Mouse (Mus musculus) intestine, embryonic 15.5 days (tissue): ENCODE data around the gene Gm10643. TPM values are rescaled to one million over a fixed set of nuclear protein-coding genes. Genes with fewer than 3 reads are reported as not detected.
A peak's percentile ranks its signal among the peaks of the same experiment; 100 is the strongest.

ENCODE experiments used
- ATAC-seq: fragments of 200-750 bp; cut with Nextera tagmentation; 2 replicates; pipeline ENCODE4 v1.8.0; 2017; ENCODE audit warnings: moderate TSS enrichment, moderate library complexity
- H3K27ac ChIP-seq: fragments of 300-500 bp; sonication (generic); 2 replicates; pipeline ENCODE4 v1.5.1; 2015; ENCODE audit warnings: mild to moderate bottlenecking, inconsistent platforms
- H3K27me3 ChIP-seq: fragments of 300-500 bp; sonication (generic); replicated peaks from 2 replicates; pipeline ENCODE4 v1.6.1; 2015; ENCODE audit warnings: inconsistent platforms
- H3K36me3 ChIP-seq: fragments of 300-500 bp; sonication (generic); 2 replicates; pipeline ENCODE4 v1.6.1; 2015; ENCODE audit warnings: inconsistent platforms
- H3K4me1 ChIP-seq: fragments of 300-500 bp; sonication (generic); replicated peaks from 2 replicates; pipeline ENCODE4 v1.6.1; 2015; ENCODE audit warnings: inconsistent platforms
- H3K4me2 ChIP-seq: fragments of 300-500 bp; sonication (generic); replicated peaks from 2 replicates; pipeline ENCODE4 v1.6.1; 2015; ENCODE audit warnings: mild to moderate bottlenecking, inconsistent platforms
- H3K4me3 ChIP-seq: fragments of 300-500 bp; sonication (generic); replicated peaks from 2 replicates; pipeline ENCODE4 v1.5.1; 2015; ENCODE audit warnings: inconsistent platforms
- H3K9ac ChIP-seq: fragments of 300-500 bp; sonication (generic); 2 replicates; pipeline ENCODE4 v1.6.1; 2015; ENCODE audit warnings: inconsistent platforms
- H3K9me3 ChIP-seq: fragments of 300-500 bp; sonication (generic); 2 replicates; pipeline ENCODE4 v1.6.1; 2016; ENCODE audit warnings: inconsistent platforms
- WGBS: fragments of 180-500 bp; shearing (Covaris S2); methylation state at CpG from one replicate; pipeline ENCODE4 v1.1.7; 2015; 5-methylcytosine and 5-hydroxymethylcytosine counted together
- polyA plus RNA-seq: library from polyadenylated mRNA; unstranded; fragments of >200 nt; fragmentation: Nextera tagmentation; extraction: Ambion mirVana; gene quantifications from 2 replicates; pipeline ENCODE4 v1.2.1, GENCODE M21; 2015

The Gm10643 gene
- polyA plus RNA-seq, 1 experiment from 2014 or later, result 1.3 TPM

GRCm38 (mm10) chr8:84069750-84070149, 4.8 kb upstream of the Gm10643 start:
- no peaks in the 10 kb centered on the region for H3K9me3 ChIP-seq
- H3K36me3 ChIP-seq, result 0 out of 2 replicates have a peak, but pooled peaks cover 3% of the 10 kb centered on the region
- H3K27ac ChIP-seq, result no peak overlapping the region
- no peaks in the 10 kb centered on the region for H3K27me3 ChIP-seq
- peaks cover 35% of the 10 kb centered on the region for H3K4me1 ChIP-seq
- WGBS, result 71% methylated on average over 2 of the region's 2 CpGs
- H3K4me3 ChIP-seq, result no peak overlapping the region
- H3K4me2 ChIP-seq, result no peak overlapping the region
- H3K9ac ChIP-seq, result no peak overlapping the region
- no peak for ATAC-seq

GRCm38 (mm10) chr8:84069169-84069568, 4.2 kb upstream of the Gm10643 start:
- Histone ChIP-seq H3K9ac (0 out of 2 replicates have a peak overlapping the region, but pooled peaks have one; percentile 0), H3K4me1 (peaks cover 35% of the 10 kb centered on the region), H3K4me3 (no peak overlapping the region), H3K4me2 (peak overlapping the region; percentile 7), H3K9me3 (no peaks in the 10 kb centered on the region), H3K27ac (no peak overlapping the region), H3K36me3 (no peaks in the 10 kb centered on the region), H3K27me3 (no peaks in the 10 kb centered on the region)
- no peak for ATAC-seq
- WGBS, result 29% methylated on average over 1 of the region's 1 CpGs

- Histone ChIP-seq H3K36me3 (no peaks in the 10 kb centered on the region), H3K9ac (0 out of 2 replicates have a peak overlapping the region, but pooled peaks have one; percentile 0), H3K27ac (no peak overlapping the region), H3K9me3 (no peaks in the 10 kb centered on the region), H3K4me2 (peak overlapping the region; percentile 56), H3K27me3 (no peaks in the 10 kb centered on the region), H3K4me1 (peaks cover 37% of the 10 kb centered on the region), H3K4me3 (0 out of 2 replicates have a peak overlapping the region, but pooled peaks have one; percentile 100)
- no peak for ATAC-seq
- WGBS, result 53% methylated on average over 12 of the region's 12 CpGs
These were observed 3.5 kb upstream of the Gm10643 start for GRCm38 (mm10) chr8:84068316-84069035.

- no peaks in the 10 kb centered on the region for H3K9me3 ChIP-seq
- H3K27ac ChIP-seq, result no peak overlapping the region
- WGBS, result 76% methylated on average over 7 of the region's 7 CpGs
These were observed 3.0 kb upstream of the Gm10643 start for GRCm38 (mm10) chr8:84067911-84068310.

GRCm38 (mm10) chr8:84067047-84067573, 2.2 kb upstream of the Gm10643 start:
- no peaks in the 10 kb centered on the region for H3K9me3 ChIP-seq
- H3K27me3 ChIP-seq, result no peaks in the 10 kb centered on the region
- peak overlapping the region; percentile 56 for H3K4me2 ChIP-seq
- peak overlapping the region; percentile 97 for H3K27ac ChIP-seq
- under 1% methylated on average over 52 of the region's 58 CpGs for WGBS
- H3K9ac ChIP-seq, result peak overlapping the region; percentile 86
- H3K4me1 ChIP-seq, result peaks cover 34% of the 10 kb centered on the region
- H3K36me3 ChIP-seq, result no peaks in the 10 kb centered on the region
- ATAC-seq, result peak; percentile 83
- H3K4me3 ChIP-seq, result peak overlapping the region; percentile 100

More at GRCm38 (mm10) chr8:84067911-84068310, 3.0 kb upstream of the Gm10643 start:
- peaks cover 34% of the 10 kb centered on the region for H3K4me1 ChIP-seq
- H3K4me2 ChIP-seq, result peak overlapping the region; percentile 56
- H3K36me3 ChIP-seq, result no peaks in the 10 kb centered on the region
- peak overlapping the region; percentile 100; the same call in 1 of the 2 replicates for H3K4me3 ChIP-seq
- ATAC-seq, result no peak
- H3K27me3 ChIP-seq, result no peaks in the 10 kb centered on the region
- no peak overlapping the region for H3K9ac ChIP-seq

- under 1% methylated on average over 51 of the region's 51 CpGs for WGBS
- no peaks in the 10 kb centered on the region for H3K36me3 ChIP-seq
- H3K9me3 ChIP-seq, result no peaks in the 10 kb centered on the region
- ATAC-seq, result peak; percentile 98
- H3K4me2 ChIP-seq, result peak within 1 kb of the TSS; percentile 66
- H3K4me1 ChIP-seq, result peaks cover 30% of the 10 kb centered on the region
- no peaks in the 10 kb centered on the region for H3K27me3 ChIP-seq
- peak within 1 kb of the TSS; percentile 97 for H3K27ac ChIP-seq
- H3K9ac ChIP-seq, result peak within 1 kb of the TSS; percentile 86
- H3K4me3 ChIP-seq, result peak within 1 kb of the TSS; percentile 100
These were observed 1.5 kb upstream of the Gm10643 start, which contains the start of gene Rfx1 for GRCm38 (mm10) chr8:84066291-84066930. Rfx1 (plus strand) TSS chr8:84066834.

GRCm38 (mm10) chr8:84065457-84066072, 628 bp upstream of the Gm10643 start:
- no peak for ATAC-seq
- H3K27ac ChIP-seq, result no peak overlapping the region
- WGBS, result 25% methylated on average over 5 of the region's 5 CpGs
- no peaks in the 10 kb centered on the region for H3K36me3 ChIP-seq
- H3K4me1 ChIP-seq, result peaks cover 30% of the 10 kb centered on the region
- peak overlapping the region; percentile 100 for H3K4me3 ChIP-seq
- peak overlapping the region; percentile 69; the same call in 1 of the 2 replicates for H3K9ac ChIP-seq
- H3K4me2 ChIP-seq, result peak overlapping the region; percentile 66
- H3K27me3 ChIP-seq, result no peaks in the 10 kb centered on the region
- no peaks in the 10 kb centered on the region for H3K9me3 ChIP-seq

GRCm38 (mm10) chr8:84063861-84064610, 901 bp downstream of the Gm10643 start:
- no peak overlapping the region for H3K4me3 ChIP-seq
- ATAC-seq, result no peak
- H3K4me1 ChIP-seq, result peaks cover 18% of the 10 kb centered on the region
- no peaks in the 10 kb centered on the region for H3K9me3 ChIP-seq
- no peak overlapping the region for H3K9ac ChIP-seq
- H3K36me3 ChIP-seq, result no peaks in the 10 kb centered on the region
- WGBS, result 66% methylated on average over 8 of the region's 8 CpGs
- no peak overlapping the region for H3K4me2 ChIP-seq
- H3K27ac ChIP-seq, result no peak overlapping the region
- no peaks in the 10 kb centered on the region for H3K27me3 ChIP-seq

GRCm38 (mm10) chr8:84060245-84060644, 4.7 kb downstream of the Gm10643 start:
- no peaks in the 10 kb centered on the region for H3K9me3 ChIP-seq
- H3K4me2 ChIP-seq, result no peak overlapping the region
- H3K4me1 ChIP-seq, result 0 out of 2 replicates have a peak, but pooled peaks cover 3% of the 10 kb centered on the region
- ATAC-seq, result no peak
- no peak overlapping the region for H3K4me3 ChIP-seq
- H3K36me3 ChIP-seq, result no peaks in the 10 kb centered on the region
- WGBS, result 87% methylated on average over 2 of the region's 2 CpGs
- no peak overlapping the region for H3K27ac ChIP-seq
- H3K9ac ChIP-seq, result no peak overlapping the region
- no peaks in the 10 kb centered on the region for H3K27me3 ChIP-seq

- H3K4me1 ChIP-seq, result 0 out of 2 replicates have a peak, but pooled peaks cover 3% of the 10 kb centered on the region
- H3K36me3 ChIP-seq, result no peaks in the 10 kb centered on the region
- H3K4me3 ChIP-seq, result no peak overlapping the region
- no peaks in the 10 kb centered on the region for H3K27me3 ChIP-seq
- no peaks in the 10 kb centered on the region for H3K9me3 ChIP-seq
- WGBS, result 93% methylated on average over 2 of the region's 2 CpGs
- H3K27ac ChIP-seq, result no peak overlapping the region
- ATAC-seq, result no peak
- H3K9ac ChIP-seq, result no peak overlapping the region
- H3K4me2 ChIP-seq, result no peak overlapping the region
These were observed 5.7 kb downstream of the Gm10643 start for GRCm38 (mm10) chr8:84059226-84059625.

- ATAC-seq, result no peak
- H3K9me3 ChIP-seq, result no peaks in the 10 kb centered on the region
- no peaks in the 10 kb centered on the region for H3K36me3 ChIP-seq
- H3K27me3 ChIP-seq, result no peaks in the 10 kb centered on the region
- no peak overlapping the region for H3K4me2 ChIP-seq
- WGBS, result 83% methylated on average over 1 of the region's 1 CpGs
- no peaks in the 10 kb centered on the region for H3K4me1 ChIP-seq
- H3K27ac ChIP-seq, result no peak overlapping the region
- H3K4me3 ChIP-seq, result no peak overlapping the region
- no peak overlapping the region for H3K9ac ChIP-seq
These were observed 7.1 kb downstream of the Gm10643 start for GRCm38 (mm10) chr8:84057827-84058226.
